Mouse (Mus musculus) spleen, adult 18-20 months (tissue): ENCODE data around the gene Gm20388.

ENCODE experiments used
- DNase-seq, 2 experiments: peaks; one replicate each; pipeline ENCODE4 v3.0.0; 2022; ENCODE audit warnings: mixed read lengths in 2 of 2

Gene Gm20388

DNA sequence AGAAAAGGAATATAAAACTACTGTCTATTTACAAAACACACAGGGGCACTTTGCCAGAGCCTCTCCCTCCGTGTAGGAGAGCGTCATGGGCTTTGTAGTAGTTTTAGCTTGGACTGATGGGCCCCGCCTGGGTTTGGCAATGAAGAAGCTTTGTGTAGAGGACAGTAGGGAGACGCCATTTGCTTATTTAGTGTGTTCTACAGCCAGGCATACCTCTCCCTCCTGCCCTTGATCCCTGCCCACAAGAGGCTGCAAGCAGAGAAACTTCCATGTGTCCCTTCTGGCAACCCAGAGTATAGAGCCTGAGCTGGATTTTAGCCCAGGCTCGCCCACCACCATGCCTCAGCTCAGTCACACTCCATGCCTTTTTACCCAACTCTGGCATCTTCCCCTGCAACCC, 4271.1 kb downstream of the Gm20388 start:
- DNase-seq: no peak

DNA sequence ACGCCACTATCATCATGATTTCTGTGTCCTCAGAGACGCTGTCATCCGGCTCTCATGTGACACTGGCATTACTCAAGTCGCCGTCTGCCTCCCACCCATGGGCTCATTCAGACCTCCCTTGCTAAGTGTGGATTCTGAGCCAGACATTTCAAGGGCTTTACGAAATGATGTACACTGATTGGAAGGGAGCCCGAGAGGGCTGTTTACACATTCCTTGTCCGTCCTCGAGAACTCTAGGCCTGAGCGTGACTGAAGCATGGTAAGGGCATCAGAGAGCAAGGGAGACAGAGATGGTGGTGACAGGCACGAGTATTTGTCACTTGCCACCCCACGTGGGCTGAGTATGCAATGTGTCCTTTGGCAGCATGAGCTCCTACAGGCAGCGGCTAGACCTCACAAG, 4271.6 kb downstream of the Gm20388 start:
- no peak for DNase-seq

DNA sequence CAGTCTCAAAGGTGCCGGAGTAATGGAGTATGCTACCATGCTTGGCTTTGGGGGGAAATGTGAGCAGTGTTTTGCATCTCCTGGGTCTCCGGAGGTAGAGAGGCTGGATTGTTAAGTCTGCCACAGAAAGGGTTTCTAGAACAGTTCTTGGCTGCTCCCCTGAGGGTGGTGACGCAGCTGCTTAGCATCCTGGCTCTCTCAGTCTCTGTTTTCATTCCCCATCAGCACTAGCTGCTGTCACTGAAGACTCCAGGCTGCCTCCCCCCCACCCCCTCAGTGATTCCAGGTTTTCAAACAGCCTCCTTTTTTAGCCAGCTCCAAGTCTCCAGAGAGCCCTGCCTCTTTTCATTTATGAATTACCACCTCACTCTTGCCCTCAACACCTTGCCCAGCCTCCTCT, 4273.4 kb downstream of the Gm20388 start:
- DNase-seq: no peak

DNA sequence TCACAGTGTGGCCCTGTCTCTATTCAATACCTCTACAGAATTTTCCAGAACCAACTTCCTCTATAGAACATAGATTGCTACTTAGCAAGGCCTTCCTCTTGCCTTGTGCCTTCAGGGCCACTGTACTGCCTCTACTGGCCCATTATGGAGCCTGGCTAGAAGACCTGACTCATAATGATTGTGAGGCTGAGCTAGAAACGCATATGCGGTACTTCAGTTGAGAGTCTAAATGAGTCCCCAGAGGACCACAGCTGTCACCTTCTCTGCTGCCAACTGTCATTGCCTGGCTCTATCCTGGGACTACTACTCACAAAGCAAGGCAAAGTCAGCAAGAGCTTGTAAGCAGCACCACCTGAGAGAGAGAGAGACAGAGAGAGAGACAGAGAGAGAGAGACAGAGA, 4273.9 kb downstream of the Gm20388 start:
- no peak for DNase-seq

DNA sequence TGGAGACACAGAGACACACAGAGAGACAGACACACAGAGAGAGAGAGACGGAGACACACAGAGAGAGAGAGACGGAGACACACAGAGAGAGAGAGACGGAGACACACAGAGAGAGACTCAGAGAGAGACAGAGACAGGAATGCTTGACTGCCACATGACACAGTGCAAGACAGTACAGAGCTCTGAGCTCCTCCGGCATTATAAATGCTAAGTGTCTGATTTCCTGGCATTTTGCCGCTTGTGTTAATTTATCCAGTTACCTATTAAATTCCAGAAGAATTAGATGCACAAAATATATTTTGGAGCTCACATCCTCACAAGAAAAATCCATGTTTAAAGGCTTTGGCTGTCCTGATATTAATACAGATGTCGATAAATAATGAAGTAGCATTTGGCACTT, 4274.4 kb downstream of the Gm20388 start:
- no peak for DNase-seq

DNA sequence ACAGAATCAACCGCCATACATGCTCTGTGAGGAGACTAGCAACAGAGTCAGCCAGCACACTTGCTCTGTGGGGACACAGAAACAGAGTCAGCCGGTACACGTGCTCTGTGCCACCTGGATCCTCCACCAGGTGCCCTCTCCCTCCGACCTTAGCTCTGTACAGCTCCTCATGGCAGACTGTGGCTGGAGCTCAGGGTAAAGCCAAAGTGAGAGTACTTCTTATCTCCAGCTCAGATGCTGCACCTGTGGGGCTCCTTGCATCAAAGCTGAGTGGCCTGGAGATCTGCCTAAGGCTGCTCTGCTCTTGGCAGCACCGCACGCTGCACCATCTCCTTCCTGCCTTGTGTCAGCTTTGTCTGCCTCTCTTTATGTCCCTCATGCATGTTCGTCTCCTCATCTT, 4279.7 kb downstream of the Gm20388 start:
- no peak for DNase-seq

DNA sequence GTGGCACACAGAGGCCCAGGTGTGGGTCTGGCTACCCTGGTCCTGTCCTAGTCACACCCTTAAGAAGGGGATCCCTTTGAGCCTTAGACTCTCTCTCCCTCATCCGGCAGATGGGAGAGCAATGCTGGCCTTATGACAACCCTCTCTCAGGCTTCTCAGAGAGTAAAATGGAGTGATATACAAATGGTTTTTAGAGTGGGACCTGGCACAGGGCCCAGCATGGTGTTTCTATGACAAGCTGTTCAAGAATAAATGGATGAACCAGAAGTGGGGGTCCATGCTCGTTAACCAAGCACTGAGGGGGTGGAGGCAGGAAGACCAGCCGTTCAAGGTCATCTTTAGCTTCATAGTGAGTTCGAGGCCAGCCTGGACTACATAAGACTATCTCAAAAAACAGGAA, 4281.6 kb downstream of the Gm20388 start:
- DNase-seq: no peak

DNA sequence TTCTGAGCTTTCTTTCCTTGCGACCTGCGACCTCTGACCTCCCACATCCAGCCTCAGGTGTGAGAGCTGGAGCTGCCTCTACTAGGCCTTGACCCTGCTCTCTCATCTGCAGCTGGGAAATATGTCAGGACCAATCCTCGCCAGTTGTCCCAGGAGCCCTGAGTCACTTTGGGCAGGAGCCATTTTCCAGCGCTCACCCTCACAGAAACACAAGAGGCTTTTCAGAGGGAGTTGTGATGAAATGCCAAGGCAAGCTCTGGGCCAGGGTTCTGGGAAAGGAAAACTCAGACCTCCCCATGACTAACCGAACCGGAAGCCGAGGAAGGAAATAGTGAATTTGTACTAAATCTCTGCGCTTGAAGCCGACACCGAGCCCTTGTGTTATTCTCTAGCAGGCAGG, 4282.3 kb downstream of the Gm20388 start:
- no peak for DNase-seq

DNA sequence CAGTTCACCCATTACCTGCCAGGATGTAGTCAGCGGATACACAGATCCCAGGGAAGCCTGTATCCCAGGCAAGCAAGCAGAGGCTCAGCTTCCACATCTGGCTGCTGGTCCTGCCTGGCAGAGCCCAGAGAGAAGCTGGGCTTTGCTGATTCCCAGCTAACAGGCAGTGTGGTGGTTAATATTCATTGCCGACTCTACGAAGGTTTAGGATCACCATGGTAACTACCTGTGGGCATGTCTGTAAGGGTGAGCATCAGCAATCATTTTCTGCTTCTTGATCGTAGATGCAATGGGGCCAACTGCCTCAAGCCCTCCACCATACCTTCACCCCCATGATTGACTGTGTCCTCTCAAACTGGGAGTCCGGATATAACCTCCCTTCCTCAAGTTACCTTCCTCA, 4283.4 kb downstream of the Gm20388 start:
- no peak for DNase-seq

DNA sequence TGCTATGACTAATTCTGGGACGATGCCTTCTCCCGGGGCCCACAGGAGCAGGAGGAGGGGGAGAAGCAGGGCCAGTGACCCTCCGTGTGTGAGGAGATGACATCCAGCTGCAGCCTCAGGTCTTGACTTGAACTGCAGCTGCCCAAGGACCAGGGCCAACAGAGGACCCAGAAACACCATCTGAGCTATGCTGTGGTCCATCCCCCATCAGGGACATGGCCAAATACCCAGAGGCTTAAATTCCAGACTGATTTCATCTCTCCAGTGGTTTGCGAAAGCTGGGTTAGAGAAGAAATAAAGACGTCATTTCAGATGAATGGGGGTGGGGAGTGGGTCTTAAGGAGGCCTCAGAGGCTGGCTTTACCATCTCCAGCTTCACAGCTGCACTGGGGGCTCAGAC, 4285.6 kb downstream of the Gm20388 start:
- no peak for DNase-seq

DNA sequence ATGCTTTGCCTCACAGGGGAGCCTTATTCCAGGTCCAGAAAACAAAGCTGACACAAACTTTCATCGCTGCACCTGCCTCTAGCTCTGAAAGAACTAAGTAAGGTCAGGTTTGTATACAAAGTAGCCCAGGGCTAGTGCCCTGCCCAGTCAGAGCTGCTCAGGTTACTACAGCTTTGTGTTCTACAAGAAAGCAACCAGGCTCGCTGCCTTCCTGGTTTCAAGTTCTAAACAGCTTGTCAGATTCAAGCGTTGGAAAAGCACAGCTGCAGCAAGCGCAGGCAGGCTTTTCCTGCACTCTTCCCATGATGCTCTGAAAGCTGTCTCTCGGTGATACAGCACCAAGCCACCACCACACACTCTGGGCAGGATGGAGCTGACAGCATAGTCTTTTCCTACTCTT, 4286.2 kb downstream of the Gm20388 start:
- DNase-seq: no peak

DNA sequence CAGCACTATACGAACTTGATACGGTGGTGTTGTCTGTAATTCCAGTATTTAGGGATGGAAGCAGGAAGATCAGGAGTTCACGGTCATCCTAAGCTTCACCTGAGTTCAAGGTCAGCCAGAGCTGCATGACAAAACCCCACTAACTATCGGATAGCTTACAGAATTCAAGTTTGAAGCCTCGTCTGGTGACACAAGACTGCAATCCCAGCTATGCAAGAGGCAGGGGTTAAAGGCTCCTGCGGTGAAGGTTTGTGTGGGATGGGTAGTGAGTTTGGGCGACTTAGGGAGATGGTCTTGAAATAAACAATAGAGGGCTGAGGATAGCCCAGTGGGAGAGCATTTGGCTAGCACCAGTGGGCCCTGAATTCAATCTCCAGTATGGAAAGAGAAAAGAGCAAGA, 4287.6 kb downstream of the Gm20388 start:
- no peak for DNase-seq

DNA sequence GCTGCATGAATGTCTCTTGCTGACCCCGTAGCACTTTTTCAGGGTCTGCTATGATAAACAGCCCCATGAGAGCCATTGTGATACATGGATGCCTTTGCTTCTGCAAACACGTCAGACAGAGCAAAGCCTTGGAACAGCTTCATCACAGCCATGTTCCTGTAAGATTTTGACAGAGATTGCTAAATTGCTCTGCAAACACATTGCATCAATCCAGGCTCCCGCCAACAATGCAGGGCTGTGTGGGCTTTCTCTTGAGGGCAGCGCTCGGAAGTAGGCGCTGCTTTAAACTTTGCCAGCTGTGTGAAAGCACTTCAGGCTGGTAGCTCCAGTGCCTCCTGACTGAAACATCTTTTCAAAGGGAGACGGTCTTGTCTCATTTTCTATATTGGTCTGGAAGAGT, 4289.8 kb downstream of the Gm20388 start:
- no peak for DNase-seq

DNA sequence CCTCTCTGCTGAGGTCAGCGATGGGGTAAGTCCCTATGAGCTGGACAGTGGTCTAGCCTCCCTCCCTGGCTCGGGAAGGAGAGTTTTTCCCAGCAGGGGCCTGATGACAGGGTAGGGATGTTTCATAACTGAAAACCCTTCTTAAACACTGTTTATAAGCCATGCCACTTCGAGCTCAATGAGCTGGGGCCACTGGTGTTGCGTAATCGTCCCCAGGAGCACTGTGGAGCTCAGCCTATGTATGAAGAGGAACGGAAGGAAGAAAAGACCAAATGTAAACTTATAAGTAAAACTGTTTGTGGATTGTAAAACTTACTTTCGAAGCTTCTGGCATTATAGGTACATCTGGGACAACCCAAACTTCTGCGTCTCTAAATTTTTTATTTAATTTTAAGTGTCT, 4291.1 kb downstream of the Gm20388 start:
- DNase-seq: no peak

DNA sequence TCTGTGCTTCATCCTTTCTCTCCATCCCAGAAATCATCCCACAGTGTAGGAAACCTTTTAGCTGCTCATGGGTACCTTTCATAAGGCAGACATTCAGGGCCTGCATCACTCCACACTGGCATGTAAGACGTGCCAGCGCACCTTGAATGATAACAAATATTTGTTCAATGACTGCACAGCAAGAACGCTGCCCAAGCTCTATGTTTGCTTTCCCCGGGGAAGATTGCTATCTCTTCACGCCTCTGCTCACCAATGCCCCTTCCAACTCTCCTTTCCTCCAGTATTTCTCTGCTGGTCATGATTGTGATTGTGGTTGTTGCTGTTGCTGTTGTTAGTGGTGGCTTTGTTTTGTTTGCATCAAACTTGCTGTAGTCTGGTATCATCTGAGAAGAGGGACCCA, 4292.3 kb downstream of the Gm20388 start:
- DNase-seq: no peak

DNA sequence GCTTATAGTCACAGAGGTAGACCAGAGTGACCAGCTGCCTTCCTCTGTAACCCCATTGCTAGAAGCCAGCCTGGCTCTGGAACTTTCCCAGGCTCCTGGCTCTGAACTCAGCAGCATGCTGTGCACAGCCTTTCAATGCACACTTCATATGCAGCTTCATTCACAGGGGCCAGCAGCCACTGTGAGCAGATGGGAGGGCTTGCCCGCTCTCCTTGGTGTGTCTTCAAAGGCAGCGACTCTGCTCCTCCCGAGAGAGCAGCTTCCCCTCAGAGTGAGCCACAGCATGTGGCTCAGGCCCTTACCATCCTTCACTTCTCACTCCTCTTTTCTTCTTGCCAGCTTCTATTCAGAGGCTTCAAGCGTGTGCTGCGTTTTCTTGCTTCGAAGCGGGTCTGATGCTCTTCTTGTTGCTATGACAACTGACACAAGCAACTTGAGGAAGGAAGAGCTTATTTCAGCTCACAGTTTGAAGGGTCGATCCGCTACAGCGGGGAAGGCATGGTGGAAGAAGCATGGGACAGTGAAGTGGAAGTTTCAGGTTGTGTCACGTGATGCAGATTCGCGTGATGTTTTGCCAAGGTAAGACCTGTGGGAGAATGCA, 4293.5 kb downstream of the Gm20388 start:
- DNase-seq: no peak

DNA sequence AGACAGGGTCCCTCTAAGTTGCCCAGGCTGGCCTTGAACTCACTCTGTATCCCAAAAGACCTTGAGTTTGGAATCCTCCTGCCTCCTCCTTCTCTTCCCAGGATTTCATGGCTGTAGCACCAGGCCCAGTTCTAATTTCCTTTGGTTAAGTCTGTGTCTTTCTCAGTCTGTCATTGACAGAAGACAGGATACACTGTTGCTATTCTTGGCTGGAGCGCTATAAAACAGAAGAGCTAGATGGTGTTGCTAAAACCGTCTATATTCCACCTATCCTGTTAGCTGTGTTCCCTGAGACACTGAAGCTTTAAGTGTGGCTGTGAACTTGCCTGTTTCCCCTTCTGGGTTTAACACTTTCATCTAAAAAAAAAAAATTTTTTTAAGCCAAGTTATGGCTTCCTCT, 4301.5 kb downstream of the Gm20388 start:
- DNase-seq: no peak

DNA sequence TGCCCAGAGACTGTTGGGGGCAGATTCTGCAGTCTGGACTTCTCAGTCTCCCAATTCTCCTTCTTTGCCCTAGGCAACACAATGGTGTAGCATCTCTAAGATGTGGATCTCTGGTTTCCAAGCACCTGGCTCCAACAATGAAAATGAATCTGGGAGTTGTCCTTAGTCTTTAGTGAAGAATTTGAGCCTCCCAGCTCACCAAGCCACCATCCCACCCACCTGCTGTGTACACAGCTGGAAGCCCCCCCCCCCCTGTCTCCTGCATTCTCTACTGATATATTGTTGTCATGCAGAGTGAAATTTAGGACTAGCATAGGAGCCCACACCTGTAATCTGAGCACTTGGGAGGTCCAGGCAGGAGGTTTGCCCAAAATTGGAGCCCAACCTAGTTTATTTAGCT, 4306.3 kb downstream of the Gm20388 start:
- DNase-seq: no peak

DNA sequence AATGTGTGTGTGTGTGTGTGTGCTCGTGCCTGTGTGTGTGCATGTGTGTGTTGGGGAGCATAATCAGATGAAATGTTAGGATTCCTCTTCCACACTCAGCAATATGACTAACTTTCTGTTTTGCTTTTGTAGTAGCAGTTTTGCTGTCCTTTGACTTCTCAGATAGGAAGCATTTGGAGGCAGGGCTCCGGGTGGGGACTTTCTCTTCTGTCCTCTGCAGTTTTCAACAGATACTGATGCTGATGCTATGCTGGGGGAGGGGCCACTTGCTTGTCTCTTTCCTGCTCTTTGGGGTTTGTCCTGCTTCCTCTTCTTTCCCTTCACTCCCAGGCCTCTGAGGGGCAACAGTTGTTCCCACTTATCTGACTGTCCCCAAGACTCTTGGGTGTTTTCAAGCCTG, 4319.2 kb downstream of the Gm20388 start:
- no peak for DNase-seq

DNA sequence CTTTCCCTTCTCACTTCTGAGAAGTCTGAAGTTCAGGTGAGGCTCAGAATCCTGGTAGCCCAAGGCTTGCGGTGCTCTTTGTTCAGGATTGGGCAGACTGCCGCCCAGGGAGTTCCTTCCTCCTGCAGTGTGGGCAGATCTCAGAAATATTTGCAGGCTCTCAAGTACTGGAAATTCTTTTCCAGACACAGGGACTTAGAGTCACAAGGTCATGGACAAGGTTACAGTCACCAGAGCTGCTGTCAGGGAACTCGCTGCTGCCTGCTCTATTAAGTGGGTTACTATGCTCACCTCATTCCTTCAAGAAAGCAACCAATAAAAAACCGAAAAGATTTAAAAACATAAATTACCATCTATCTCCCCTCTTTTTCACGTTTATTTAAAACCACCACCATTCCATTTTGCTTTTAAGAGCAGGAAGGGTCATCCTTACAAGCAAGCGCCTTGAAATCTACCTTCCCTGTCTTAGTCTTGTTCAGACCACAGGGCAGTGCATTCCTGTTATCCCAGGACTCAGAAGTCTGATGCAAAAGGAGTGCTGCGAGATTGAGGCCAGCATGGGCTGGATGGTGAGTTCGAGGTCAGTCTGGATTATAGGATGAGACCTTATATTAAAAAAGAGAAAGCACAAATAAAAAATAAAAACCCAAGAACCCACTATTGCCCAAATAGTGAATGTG, 4320.0 kb downstream of the Gm20388 start:
- DNase-seq: no peak

DNA sequence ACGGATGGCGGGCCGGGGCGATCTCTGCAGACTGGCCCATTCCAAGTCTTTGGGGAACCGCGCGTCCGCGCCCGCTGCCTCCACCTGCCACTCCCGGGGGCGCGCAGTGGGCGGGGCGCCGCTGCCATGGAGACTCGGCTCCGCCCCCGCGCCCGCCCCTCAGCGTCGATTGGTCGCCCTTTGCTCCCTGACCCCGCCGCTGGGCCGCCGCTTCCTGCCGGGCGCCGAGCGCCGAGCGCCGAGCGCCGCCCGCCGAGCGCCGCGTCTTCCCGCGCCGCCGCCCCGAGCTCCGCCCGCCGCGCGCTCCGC, 4320.5 kb downstream of the Gm20388 start, which contains the start of gene Galnt2:
TSS of gene Galnt2 (plus strand) at position 216 of the 309 bp plus-strand sequence.
- DNase-seq: peak; percentile 82 to 92

DNA sequence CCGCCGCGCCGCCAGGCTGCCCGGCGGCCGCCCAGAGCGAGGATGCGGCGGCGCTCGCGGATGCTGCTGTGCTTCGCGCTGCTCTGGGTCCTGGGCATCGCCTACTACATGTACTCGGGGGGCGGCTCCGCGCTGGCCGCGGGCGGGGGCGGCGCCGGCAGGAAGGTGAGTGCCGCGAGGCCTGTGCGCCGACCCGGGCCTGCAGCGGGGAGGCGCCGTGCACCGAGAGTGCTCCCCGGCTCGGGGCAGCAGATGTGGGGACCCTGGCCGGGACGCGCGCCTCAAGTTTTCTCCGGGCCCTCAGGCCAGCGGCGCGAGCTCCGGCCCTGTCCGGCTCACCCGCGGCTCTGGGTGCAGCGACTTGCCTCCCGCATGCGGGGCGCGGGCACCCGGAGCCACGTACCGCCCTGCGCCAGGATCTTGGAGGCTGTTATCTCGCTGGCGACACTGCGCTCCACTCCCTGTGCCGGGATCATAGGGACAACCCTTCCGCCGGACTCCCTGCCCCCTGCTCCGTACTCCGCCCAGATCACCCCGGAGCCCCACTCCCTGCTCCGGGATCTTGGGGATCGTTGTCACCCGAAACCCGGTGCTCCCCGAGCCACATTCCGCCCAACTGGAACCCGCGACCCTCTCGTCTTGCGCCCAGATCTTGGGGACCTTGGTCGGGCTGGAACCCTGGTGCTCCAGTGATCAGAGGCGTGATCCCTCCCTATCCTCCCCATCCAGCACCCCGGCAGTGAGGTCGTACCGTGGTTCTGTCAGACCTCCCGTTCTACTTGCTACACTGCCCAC, 4321.0 kb downstream of the Gm20388 start:
- peak in 1 of 2 experiments; percentile 13 for DNase-seq

DNA sequence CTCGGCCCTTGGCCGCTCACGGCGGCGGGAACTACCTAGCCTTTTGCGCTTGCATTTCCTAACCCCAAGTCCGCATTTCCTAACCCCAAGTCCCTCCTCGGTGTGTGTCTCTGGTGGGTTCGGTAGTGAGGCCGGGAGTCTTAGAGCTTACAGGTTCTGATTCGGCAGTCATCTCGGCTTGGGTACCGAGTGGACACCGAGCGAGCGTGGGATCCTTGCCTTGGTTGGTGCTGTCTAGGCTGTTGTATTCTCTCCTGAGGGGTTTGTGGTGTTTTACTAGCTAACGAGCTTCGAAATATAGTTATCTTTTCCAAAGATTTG, 4321.6 kb downstream of the Gm20388 start:
- no peak for DNase-seq

DNA sequence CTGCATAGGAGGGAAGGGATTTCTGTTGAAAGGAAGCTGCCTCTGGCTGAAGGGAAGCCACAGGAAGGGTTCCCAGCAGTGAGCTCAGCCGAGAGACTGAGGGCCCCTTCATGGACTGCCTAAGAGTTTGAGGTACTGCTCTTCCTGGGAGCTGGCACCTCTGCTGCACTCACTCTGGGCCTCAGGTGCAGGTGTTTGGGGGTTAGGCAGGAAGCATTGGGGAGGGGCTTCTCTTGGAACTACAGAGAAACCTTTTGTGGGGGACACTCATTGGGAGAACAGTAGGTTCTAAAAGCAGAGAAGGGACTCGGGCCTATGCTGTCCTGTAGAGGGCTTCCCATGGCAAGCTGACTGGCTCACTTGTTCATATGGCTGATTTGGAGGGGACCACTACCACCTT, 4323.9 kb downstream of the Gm20388 start:
- no peak for DNase-seq

DNA sequence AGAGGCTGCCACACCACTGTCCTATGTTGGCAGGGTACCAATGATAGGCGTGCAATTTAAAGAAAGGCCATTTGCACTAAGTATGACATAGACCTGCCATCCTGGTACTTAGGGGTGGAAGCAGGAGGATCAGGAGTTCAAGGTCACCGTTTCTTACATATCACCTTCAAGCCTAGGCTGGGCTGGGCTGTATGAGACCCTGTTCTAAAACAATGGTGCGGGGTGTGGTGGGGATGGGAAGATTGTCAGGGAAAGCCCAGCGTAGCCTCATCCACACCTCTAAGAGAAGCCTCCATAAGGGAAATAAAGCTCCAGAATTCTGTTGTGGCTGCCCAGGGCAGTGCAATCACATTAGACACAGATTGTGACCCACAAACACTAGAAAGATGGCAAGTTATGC, 4324.9 kb downstream of the Gm20388 start:
- no peak for DNase-seq
